Mouse (Mus musculus): Measurements from ENCODE around the gene Fam89b. TPM values are rescaled to one million over a fixed set of nuclear protein-coding genes. Genes with fewer than 3 reads are reported as not detected.
A peak's percentile ranks its signal among the peaks of the same experiment; 100 is the strongest.

Gene Fam89b
- polyA plus RNA-seq, 1 experiment from 2014 or later: 143 TPM

DNA sequence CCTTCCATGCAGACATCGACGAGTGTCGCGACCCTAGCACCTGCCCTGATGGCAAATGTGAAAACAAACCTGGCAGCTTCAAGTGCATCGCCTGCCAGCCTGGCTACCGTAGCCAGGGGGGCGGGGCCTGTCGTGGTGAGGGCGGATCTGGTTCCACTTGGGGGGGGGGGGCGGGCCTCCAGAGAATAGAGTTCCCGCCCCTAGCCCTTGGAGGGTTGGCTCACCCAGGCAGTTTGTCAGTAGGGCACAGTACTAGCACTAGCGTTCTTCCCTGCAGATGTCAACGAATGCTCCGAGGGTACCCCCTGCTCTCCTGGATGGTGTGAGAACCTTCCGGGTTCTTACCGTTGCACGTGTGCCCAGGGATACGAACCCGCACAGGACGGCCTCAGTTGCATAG, 22.3 kb upstream of the Fam89b start:
- WGBS: 7% methylated on average over 20 of the region's 20 CpGs
- no peak overlapping the region; the same call in 1 of the 2 replicates for H3K4me3 ChIP-seq (replicated peaks)
- no peaks in the 10 kb centered on the region for H3K9me3 ChIP-seq
- ATAC-seq (ENCODE audit: insufficient number of reproducible peaks, insufficient read depth, low FRiP score, low TSS enrichment, low read depth): no peak
- H3K4me2 ChIP-seq: peak overlapping the region; percentile 39
- peaks cover 21% of the 10 kb centered on the region; the same call in 1 of the 2 replicates for H3K36me3 ChIP-seq
- H3K27me3 ChIP-seq: peaks cover 94% of the 10 kb centered on the region
- no peak overlapping the region for H3K27ac ChIP-seq
- peaks cover 22% of the 10 kb centered on the region for H3K4me1 ChIP-seq (replicated peaks)
- H3K9ac ChIP-seq (replicated peaks): 0 out of 2 replicates have a peak overlapping the region, but pooled peaks have one; percentile 0

DNA sequence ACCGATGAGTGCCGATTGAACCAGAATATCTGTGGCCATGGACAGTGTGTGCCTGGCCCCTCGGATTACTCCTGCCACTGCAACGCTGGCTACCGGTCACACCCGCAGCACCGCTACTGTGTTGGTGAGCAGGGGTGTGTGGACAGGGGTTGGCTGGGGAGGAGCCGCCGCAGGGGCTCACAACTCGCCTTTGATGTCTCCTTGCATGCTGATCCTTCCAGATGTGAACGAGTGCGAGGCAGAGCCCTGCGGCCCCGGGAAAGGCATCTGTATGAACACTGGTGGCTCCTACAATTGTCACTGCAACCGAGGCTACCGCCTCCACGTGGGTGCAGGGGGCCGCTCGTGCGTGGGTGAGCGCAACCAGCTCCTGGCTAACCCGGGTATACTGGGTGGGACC, 21.5 kb upstream of the Fam89b start:
- Histone ChIP-seq H3K27ac (no peak overlapping the region), H3K9ac (replicated peaks) (no peak overlapping the region), H3K4me3 (replicated peaks) (no peak overlapping the region; the same call in 1 of the 2 replicates), H3K9me3 (no peaks in the 10 kb centered on the region), H3K36me3 (peaks cover 19% of the 10 kb centered on the region; the same call in 1 of the 2 replicates), H3K4me1 (replicated peaks) (peaks cover 24% of the 10 kb centered on the region), H3K4me2 (peak overlapping the region; percentile 39), H3K27me3 (peaks cover 94% of the 10 kb centered on the region)
- 4% methylated on average over 22 of the region's 22 CpGs for WGBS
- ATAC-seq (ENCODE audit: insufficient number of reproducible peaks, insufficient read depth, low FRiP score, low TSS enrichment, low read depth): no peak

DNA sequence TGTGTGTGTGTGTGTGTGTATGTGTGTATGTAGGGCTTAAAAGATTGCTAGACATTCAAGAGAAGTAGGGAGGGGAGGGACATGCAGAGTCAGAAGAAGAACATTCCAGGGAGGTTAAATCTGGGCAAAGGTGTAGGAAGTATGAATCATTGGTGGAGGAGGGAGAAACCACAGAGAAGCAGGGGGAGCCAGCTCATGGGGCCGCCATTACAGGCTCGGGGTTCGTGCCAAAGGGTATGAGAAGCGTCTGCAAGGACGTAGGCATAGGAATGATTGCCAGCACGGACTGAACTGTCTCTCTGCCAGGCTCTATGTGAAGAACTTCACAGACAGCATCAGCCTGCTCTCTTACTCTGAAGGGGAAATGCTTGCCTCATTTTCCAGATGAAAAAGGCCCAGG, 20.0 kb upstream of the Fam89b start:
- 84% methylated on average over 6 of the region's 6 CpGs for WGBS
- no peak for ATAC-seq (ENCODE audit: insufficient number of reproducible peaks, insufficient read depth, low FRiP score, low TSS enrichment, low read depth)
- Histone ChIP-seq H3K27me3 (peaks cover 94% of the 10 kb centered on the region), H3K9me3 (no peaks in the 10 kb centered on the region), H3K4me3 (replicated peaks) (no peak overlapping the region), H3K27ac (no peak overlapping the region), H3K9ac (replicated peaks) (no peak overlapping the region), H3K4me2 (no peak overlapping the region), H3K36me3 (peaks cover 10% of the 10 kb centered on the region; the same call in 1 of the 2 replicates), H3K4me1 (replicated peaks) (peaks cover 34% of the 10 kb centered on the region)

DNA sequence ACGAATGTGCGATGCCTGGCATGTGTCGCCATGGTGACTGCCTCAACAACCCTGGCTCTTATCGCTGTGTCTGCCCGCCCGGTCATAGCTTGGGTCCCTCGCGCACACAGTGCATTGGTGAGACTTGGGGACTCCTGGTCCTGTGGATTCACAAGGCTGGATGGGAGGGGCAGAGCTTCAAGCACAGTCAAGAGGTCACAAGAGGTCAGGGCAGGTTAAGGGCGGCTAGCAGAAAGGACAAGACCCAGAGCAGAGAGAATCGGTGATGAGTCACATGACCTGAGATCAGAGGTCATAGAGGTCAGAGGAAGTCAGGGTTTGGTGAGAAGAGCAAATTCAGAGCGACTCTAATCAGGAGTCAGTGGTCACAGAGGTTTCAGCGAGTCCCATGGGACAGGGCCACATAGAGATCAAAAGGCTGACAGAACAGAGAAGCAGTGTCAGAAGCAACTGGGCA, 17.5 kb upstream of the Fam89b start:
- Histone ChIP-seq H3K9ac (replicated peaks) (no peak overlapping the region), H3K9me3 (no peaks in the 10 kb centered on the region), H3K4me3 (replicated peaks) (no peak overlapping the region), H3K27ac (no peak overlapping the region), H3K4me2 (no peak overlapping the region), H3K36me3 (no peaks in the 10 kb centered on the region), H3K27me3 (peaks cover 84% of the 10 kb centered on the region), H3K4me1 (replicated peaks) (peaks cover 49% of the 10 kb centered on the region)
- no peak for ATAC-seq (ENCODE audit: insufficient number of reproducible peaks, insufficient read depth, low FRiP score, low TSS enrichment, low read depth)
- 42% methylated on average over 12 of the region's 12 CpGs for WGBS

DNA sequence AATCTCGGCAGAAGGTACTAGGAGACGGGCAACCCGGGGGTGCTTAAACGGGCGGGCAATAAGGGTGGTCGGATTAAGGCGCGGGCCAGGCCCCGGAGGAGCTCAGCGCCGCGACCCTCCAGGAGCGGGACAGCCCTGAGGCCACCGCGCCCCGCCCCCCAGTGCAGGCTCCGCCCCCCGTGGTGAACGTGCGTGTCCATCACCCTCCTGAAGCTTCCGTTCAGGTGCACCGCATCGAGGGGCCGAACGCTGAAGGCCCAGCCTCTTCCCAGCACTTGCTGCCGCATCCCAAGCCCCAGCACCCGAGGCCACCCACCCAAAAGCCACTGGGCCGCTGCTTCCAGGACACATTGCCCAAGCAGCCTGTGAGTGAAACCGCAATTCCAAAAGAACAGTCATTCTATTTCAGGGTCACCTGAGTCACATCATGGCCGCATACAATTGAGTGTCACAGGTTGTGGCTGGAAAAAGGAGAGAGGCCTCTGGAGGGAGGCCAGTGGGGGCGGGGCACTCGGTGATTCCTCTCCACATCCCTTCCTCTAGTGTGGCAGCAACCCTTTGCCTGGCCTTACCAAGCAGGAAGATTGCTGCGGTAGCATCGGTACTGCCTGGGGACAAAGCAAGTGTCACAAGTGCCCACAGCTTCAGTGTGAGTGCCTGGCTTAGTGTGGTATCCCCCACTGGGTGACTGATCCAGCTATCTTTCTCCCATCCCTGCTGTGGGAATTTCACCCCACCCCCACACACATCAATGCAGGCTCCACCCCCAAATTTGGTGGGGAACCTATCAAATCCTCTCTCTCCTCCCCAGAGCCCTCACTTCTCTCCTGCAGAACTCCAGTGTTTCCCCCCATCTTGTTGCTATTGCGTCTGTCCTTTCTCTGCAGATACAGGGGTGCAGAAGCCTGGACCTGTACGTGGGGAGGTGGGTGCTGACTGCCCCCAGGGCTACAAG, 16.6 kb upstream of the Fam89b start:
- ATAC-seq (ENCODE audit: insufficient number of reproducible peaks, insufficient read depth, low FRiP score, low TSS enrichment, low read depth): no peak
- 6% methylated on average over 36 of the region's 36 CpGs for WGBS
- H3K9ac ChIP-seq (replicated peaks): peak overlapping the region; percentile 50; the same call in 1 of the 2 replicates
- peaks cover 75% of the 10 kb centered on the region for H3K27me3 ChIP-seq
- H3K36me3 ChIP-seq: no peaks in the 10 kb centered on the region
- H3K4me1 ChIP-seq (replicated peaks): peaks cover 45% of the 10 kb centered on the region
- H3K27ac ChIP-seq: peak overlapping the region; percentile 35; the same call in 1 of the 2 replicates
- peak overlapping the region; percentile 32 for H3K4me3 ChIP-seq (replicated peaks)
- H3K4me2 ChIP-seq: peak overlapping the region; percentile 64
- H3K9me3 ChIP-seq: no peaks in the 10 kb centered on the region

DNA sequence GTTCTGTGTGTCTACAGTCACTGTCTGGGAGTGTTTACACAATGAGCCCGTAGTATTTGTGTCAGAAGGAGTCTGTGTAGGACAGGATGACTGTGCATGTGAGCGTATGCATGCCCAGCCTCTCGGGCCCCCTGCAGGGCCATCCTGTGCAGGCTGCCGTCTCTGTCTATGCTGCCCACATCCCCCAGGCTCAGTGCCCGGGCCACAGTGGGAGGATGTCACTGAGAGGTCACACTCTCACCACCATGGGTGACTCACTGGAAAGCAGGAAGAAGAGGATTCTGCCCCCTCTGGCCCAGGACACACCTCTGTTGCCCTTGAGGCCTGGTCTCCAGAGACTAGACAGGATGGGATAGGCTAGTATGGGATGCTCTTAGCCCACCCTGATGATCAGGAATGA, 14.1 kb upstream of the Fam89b start:
- WGBS: 69% methylated on average over 5 of the region's 5 CpGs
- ATAC-seq (ENCODE audit: insufficient number of reproducible peaks, insufficient read depth, low FRiP score, low TSS enrichment, low read depth): no peak
- H3K9me3 ChIP-seq: no peaks in the 10 kb centered on the region
- H3K9ac ChIP-seq (replicated peaks): no peak overlapping the region
- H3K27me3 ChIP-seq: peaks cover 68% of the 10 kb centered on the region
- peak overlapping the region; percentile 96 for H3K4me2 ChIP-seq
- H3K4me1 ChIP-seq (replicated peaks): peaks cover 50% of the 10 kb centered on the region
- peak overlapping the region; percentile 73; the same call in 1 of the 2 replicates for H3K4me3 ChIP-seq (replicated peaks)
- H3K36me3 ChIP-seq: no peaks in the 10 kb centered on the region
- no peak overlapping the region for H3K27ac ChIP-seq

DNA sequence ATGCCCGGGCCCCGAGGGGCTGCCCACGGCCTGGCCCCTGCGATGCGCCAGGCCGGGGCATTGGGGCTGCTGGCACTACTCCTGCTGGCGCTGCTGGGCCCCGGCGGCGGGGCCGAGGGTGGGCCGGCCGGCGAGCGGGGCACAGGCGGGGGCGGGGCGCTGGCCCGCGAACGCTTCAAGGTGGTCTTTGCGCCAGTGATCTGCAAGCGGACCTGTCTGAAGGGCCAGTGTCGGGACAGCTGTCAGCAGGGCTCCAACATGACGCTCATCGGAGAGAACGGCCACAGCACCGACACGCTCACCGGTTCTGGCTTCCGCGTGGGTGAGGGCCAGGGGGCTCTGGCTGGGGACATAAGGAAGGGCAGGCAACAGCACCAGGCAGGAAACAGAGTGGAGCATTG, 12.8 kb upstream of the Fam89b start:
- peak; percentile 28; the same call in 1 of the 2 replicates for ATAC-seq (ENCODE audit: insufficient number of reproducible peaks, insufficient read depth, low FRiP score, low TSS enrichment, low read depth)
- Histone ChIP-seq H3K9ac (replicated peaks) (peak overlapping the region; percentile 92), H3K27ac (peak overlapping the region; percentile 95), H3K27me3 (peaks cover 64% of the 10 kb centered on the region), H3K9me3 (no peaks in the 10 kb centered on the region), H3K4me1 (replicated peaks) (peaks cover 50% of the 10 kb centered on the region), H3K4me3 (replicated peaks) (peak overlapping the region; percentile 73), H3K36me3 (no peaks in the 10 kb centered on the region), H3K4me2 (peak overlapping the region; percentile 96)
- WGBS: under 1% methylated on average over 32 of the region's 32 CpGs

DNA sequence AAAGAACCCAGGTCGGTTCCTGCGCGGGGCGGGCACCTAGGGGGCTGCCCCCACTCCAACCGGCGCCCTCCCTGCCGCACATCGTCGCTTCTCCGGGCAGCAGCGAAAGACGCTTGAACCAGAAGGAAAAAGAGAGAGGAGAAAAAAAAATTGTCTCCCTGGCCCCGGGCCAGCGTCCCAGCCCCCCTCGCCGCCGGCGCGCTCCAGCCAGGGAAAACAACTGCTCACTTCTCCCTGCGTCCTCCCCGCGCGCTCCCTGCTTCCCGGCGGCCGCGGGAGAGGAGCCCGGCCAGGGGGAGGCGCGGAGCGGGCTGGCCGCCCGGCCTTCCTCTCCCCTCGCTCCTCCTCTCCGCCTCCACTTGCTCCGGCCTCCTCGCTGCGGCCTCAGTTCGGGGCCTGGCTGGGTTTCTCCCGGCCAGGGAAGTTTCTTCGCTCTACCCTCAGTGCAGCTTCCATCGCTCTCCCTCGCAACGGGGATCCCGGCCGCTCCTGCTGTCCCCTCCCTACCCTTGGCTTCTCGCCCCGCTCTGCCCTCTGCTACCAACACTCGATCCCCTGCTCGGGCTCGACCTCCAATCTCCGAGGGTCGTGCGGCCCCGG, 12.3 kb upstream of the Fam89b start:
- peak overlapping the region; percentile 95 for H3K27ac ChIP-seq
- peaks cover 48% of the 10 kb centered on the region for H3K4me1 ChIP-seq (replicated peaks)
- H3K27me3 ChIP-seq: peaks cover 60% of the 10 kb centered on the region
- peak overlapping the region; percentile 73 for H3K4me3 ChIP-seq (replicated peaks)
- peak overlapping the region; percentile 96 for H3K4me2 ChIP-seq
- no peaks in the 10 kb centered on the region for H3K36me3 ChIP-seq
- no peaks in the 10 kb centered on the region for H3K9me3 ChIP-seq
- peak overlapping the region; percentile 92 for H3K9ac ChIP-seq (replicated peaks)
- 1% methylated on average over 51 of the region's 55 CpGs for WGBS
- peak; percentile 44; the same call in 1 of the 2 replicates for ATAC-seq (ENCODE audit: insufficient number of reproducible peaks, insufficient read depth, low FRiP score, low TSS enrichment, low read depth)

DNA sequence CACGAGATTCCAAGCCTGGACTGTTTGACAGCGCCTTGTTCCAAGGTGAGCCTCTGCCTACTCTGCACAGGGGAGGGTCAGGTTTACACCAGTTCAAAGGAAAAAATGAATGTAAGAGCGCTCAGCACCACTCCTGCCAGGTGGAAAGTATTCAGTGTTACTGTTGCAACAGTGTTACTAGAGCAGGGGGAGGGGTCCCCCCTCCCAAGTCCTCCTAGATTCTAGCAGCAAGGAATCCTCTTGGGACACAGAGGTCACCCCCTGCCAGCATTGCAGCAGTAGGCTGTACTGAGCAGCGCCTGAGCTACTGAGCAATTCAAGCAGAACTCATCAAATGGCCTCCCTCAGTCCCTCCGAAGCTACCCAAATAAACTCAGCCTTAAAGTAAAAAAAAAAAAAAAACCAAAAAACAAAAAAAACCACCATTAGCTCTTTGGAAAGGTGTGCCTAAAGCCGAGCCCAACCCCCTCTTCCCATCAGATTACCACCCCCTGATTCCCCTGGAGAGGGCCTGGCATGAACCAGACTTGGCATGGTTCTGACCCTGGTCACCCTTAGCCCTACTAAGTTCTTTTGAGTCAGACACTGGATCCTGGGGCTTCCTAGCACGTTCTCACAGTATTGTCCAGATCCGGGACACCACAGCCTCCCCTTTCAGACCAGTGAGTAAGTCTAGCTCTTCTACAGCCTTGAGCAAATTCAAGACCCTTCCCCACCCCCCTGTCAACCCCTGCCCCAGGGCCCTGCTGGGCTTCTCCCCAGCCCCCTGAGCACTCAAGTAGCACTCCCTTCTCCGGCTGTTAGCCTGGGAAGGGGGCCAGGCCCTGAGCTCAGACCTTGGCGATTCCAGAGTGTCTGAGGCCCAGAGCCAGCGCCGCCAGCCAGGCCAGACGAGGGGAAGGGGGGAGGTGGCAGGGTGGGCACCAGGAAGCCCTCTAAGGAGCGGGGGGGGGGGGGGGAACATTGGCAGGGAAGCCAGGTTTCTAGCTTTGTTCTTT, 11.2 kb upstream of the Fam89b start, which contains the start of gene Ltbp3:
Gene Ltbp3, plus strand, starts transcription at position 585 of the 998 bp plus-strand sequence.
- no peaks in the 10 kb centered on the region for H3K36me3 ChIP-seq
- H3K9me3 ChIP-seq: no peaks in the 10 kb centered on the region
- 17% methylated on average over 14 of the region's 14 CpGs for WGBS
- H3K27ac ChIP-seq: peak within 1 kb of the TSS; percentile 95
- peaks cover 37% of the 10 kb centered on the region for H3K4me1 ChIP-seq (replicated peaks)
- peak within 1 kb of the TSS; percentile 73 for H3K4me3 ChIP-seq (replicated peaks)
- ATAC-seq (ENCODE audit: insufficient number of reproducible peaks, insufficient read depth, low FRiP score, low TSS enrichment, low read depth): no peak
- peaks cover 55% of the 10 kb centered on the region for H3K27me3 ChIP-seq
- H3K9ac ChIP-seq (replicated peaks): peak within 1 kb of the TSS; percentile 92
- peak within 1 kb of the TSS; percentile 96 for H3K4me2 ChIP-seq

DNA sequence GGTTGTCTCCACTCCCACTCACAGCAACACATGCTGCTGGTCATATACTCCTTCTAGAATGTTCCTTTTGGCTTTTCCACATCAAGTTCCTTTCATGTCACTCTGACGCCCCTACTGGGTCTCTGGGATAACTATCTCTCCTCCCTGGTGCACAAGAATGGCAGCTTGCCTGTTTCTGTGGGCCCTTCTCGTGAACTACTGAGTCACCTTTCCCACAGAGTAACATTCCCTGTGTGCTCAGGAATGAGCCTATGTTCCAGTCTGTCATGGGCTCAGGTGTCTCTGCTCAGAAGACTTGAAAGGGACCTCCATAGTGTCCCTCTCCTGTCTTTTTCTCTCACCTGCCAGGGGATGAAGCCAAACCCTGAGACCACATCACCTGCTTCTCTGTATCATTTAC, 10.0 kb upstream of the Fam89b start:
- Histone ChIP-seq H3K4me1 (replicated peaks) (peaks cover 30% of the 10 kb centered on the region), H3K36me3 (no peaks in the 10 kb centered on the region), H3K4me3 (replicated peaks) (no peak overlapping the region), H3K9ac (replicated peaks) (no peak overlapping the region), H3K4me2 (0 out of 2 replicates have a peak overlapping the region, but pooled peaks have one; percentile 96), H3K27me3 (peaks cover 44% of the 10 kb centered on the region), H3K27ac (no peak overlapping the region), H3K9me3 (no peaks in the 10 kb centered on the region)
- 44% methylated on average over 2 of the region's 2 CpGs for WGBS
- ATAC-seq (ENCODE audit: insufficient number of reproducible peaks, insufficient read depth, low FRiP score, low TSS enrichment, low read depth): no peak
